Mouse (Mus musculus): ENCODE measurements around the gene Ppp4r1. TPM values are rescaled to one million over a fixed set of nuclear protein-coding genes. Genes with fewer than 3 reads are reported as not detected.

Ppp4r1 gene
- total and polyA plus RNA-seq, 2 experiments from 2014 or later: 28.7 to 59.2 TPM

DNA sequence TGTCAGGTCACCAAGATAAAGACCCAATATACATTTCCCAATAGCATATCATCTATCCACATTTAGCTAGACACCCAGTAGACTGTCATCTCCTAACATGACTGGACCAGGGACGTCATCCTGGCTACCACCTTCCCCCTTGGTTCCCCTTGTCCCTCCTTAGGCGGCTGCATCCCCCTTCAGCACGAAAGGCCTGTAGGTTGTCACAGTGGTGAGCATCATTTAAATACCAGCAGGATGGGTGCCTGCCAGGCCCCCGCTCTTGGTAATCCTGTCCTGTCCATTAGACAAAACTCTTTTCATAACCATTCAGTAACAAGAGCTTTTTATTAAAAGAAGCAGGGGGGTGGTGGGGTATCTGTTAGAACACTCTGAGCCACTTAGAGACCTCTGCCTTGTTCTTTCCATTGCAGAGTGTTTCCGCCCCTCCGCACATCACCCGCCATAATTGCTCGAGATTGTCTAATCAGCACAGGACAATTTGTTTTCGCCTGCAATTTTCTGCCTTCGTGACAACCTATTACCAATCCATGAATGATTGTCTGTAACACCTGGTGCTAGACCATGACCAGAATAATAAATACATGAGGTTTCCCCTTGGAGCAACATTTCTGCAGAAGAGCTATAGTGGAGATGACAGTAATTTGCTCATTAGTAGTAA is 40.0 kb upstream of the Ppp4r1 start:
- WGBS: 18% methylated on average over 10 of the region's 10 CpGs
- no peak overlapping the region for H3K9ac ChIP-seq

DNA sequence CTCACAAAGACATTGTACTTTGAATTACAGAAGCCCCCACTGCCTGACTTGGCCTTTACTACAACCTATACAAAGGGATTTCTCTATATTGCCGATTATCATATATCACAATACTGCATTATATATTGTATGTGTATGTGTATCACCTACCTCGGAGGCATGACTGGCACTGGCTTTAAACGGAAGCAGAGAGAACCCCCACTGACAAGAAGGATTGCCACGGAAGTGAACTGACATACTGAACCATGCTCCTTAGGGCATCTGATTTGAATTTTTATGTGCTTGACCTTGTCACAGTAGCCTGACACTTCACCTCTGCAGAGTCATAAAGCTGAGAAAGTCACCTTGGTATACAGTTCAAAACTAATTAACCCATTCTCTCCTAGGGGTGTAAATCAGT is 39.4 kb upstream of the Ppp4r1 start:
- no peak for ATAC-seq
- WGBS: 23% methylated on average over 4 of the region's 4 CpGs
- H3K36me3 ChIP-seq (ENCODE audit: insufficient read depth): no peaks in the 10 kb centered on the region
- H3K27me3 ChIP-seq (ENCODE audit: insufficient read depth, low read length): no peaks in the 10 kb centered on the region
- DNase-seq: no peak
- no peak for TF ChIP-seq CTCF (IDR thresholded peaks at IDR 0.05; ENCODE audit: low read depth)
- H3K9ac ChIP-seq: no peak overlapping the region
- H3K4me2 ChIP-seq (ENCODE audit: low read depth): no peak overlapping the region
- H3K4me1 ChIP-seq (ENCODE audit: insufficient read depth): peaks cover 7% of the 10 kb centered on the region; the same call in 1 of the 2 replicates
- no peak overlapping the region for H3K27ac ChIP-seq (ENCODE audit: low read depth, low read length)
- no peak overlapping the region for H3K4me3 ChIP-seq (ENCODE audit: low read depth, low read length)
- H3K9me3 ChIP-seq (ENCODE audit: low read length): peaks cover 3% of the 10 kb centered on the region; the same call in 1 of the 2 replicates

More for the DNA sequence above, 40.0 kb upstream of the Ppp4r1 start:
- Histone ChIP-seq H3K9me3 (ENCODE audit: low read length) (peaks cover 3% of the 10 kb centered on the region; the same call in 1 of the 2 replicates), H3K4me1 (ENCODE audit: insufficient read depth) (peaks cover 7% of the 10 kb centered on the region; the same call in 1 of the 2 replicates), H3K4me3 (ENCODE audit: low read depth, low read length) (no peak overlapping the region), H3K27ac (ENCODE audit: low read depth, low read length) (no peak overlapping the region; the same call in 1 of the 2 replicates), H3K27me3 (ENCODE audit: insufficient read depth, low read length) (no peaks in the 10 kb centered on the region), H3K36me3 (ENCODE audit: insufficient read depth) (no peaks in the 10 kb centered on the region), H3K4me2 (ENCODE audit: low read depth) (no peak overlapping the region)
- peak; percentile 82 for ATAC-seq
- no peak for TF ChIP-seq CTCF (IDR thresholded peaks at IDR 0.05; ENCODE audit: low read depth)
- DNase-seq: peak; percentile 31

DNA sequence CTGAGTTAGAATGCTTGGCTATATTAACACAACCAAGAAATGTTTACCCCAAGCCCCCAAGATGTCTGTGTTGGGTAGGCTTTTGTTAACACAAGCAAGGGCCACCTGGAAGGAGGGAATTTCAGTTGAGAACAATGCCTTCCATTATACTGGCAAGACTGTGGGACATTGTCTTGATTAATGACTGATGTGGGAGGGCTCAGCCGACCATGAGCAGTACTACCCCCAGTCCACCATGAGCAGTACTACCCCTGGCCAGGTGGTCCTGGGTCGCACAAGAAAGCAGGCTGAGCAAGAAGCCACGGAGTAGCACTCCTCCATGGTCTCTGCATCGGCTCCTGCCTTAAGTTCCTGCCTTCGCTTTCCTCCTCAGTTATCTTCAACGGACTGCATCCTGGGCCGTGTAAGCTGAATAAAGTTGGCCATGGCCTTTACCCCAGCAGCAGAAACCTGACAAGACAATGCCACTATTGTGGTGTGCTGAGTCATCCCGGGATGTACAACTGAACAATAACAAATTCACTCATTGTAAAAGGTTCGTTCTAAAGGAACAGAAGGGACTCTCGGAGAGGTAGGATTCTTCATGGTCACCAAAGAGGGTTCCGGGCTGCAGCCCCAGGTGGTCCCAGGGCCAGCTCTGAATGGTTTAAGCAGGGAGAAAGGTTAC is 38.6 kb upstream of the Ppp4r1 start:
- no peak overlapping the region for H3K27ac ChIP-seq (ENCODE audit: low read depth, low read length)
- DNase-seq (no peak), ATAC-seq (0 out of 2 replicates have a peak, but pooled peaks have one; percentile 19)
- H3K36me3 ChIP-seq (ENCODE audit: insufficient read depth): no peaks in the 10 kb centered on the region
- H3K9me3 ChIP-seq (ENCODE audit: low read length): peaks cover 3% of the 10 kb centered on the region; the same call in 1 of the 2 replicates
- H3K27me3 ChIP-seq (ENCODE audit: insufficient read depth, low read length): no peaks in the 10 kb centered on the region
- H3K4me1 ChIP-seq (ENCODE audit: insufficient read depth): peaks cover 7% of the 10 kb centered on the region; the same call in 1 of the 2 replicates
- no peak overlapping the region for H3K9ac ChIP-seq
- no peak overlapping the region for H3K4me2 ChIP-seq (ENCODE audit: low read depth)
- no peak overlapping the region for H3K4me3 ChIP-seq (ENCODE audit: low read depth, low read length)
- 75% methylated on average over 11 of the region's 11 CpGs for WGBS
- TF ChIP-seq CTCF (IDR thresholded peaks at IDR 0.05; ENCODE audit: low read depth): no peak

DNA sequence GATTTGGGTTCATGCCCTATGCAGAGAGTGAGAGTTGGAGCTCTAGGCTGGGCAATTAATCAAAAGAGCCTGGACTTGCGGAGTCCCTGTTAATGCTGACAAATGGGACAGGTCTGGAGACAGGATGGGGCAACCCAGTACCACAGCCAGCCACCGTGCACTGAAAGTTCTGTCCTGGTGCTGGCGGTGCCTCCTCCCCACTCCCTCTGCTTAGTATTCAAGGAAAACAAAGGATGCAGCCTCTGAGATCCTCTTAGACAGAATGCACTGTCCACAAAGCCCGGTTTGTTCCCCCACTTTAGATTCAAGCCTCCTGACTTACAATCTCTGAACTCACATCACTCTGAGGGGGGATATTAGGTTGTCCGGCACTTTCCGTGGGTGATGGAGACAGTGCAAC is 36.1 kb upstream of the Ppp4r1 start:
- WGBS: 62% methylated on average over 6 of the region's 6 CpGs
- Histone ChIP-seq H3K9me3 (ENCODE audit: low read length) (peaks cover 3% of the 10 kb centered on the region; the same call in 1 of the 2 replicates), H3K36me3 (ENCODE audit: insufficient read depth) (no peaks in the 10 kb centered on the region), H3K4me2 (ENCODE audit: low read depth) (no peak overlapping the region), H3K4me3 (ENCODE audit: low read depth, low read length) (no peak overlapping the region), H3K4me1 (ENCODE audit: insufficient read depth) (peaks cover 7% of the 10 kb centered on the region; the same call in 1 of the 2 replicates), H3K27ac (ENCODE audit: low read depth, low read length) (no peak overlapping the region), H3K9ac (no peak overlapping the region), H3K27me3 (ENCODE audit: insufficient read depth, low read length) (no peaks in the 10 kb centered on the region)
- DNase-seq: no peak
- no peak for ATAC-seq
- TF ChIP-seq CTCF (IDR thresholded peaks at IDR 0.05; ENCODE audit: low read depth): no peak

DNA sequence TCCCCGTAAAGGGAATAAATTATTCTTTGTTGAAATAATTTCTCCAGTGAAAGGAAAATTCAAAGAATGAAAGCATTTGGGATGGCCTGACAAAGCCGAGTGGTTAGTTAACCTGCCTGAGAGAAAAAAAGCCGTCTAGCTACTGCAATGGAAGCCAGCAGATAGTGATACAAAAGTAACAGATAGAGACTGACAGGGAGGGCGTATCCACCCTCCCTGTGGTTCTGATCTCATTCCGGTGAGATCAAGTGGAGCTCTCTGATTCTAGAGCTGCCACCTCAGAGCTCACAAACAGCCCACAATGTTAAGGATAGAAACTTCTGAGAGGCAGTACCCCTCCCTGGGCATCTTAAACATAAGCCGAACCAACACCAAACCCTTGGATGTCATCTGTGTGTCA is 33.4 kb upstream of the Ppp4r1 start:
- Histone ChIP-seq H3K9ac (no peak overlapping the region), H3K27ac (ENCODE audit: low read depth, low read length) (no peak overlapping the region), H3K4me3 (ENCODE audit: low read depth, low read length) (no peak overlapping the region), H3K4me1 (ENCODE audit: insufficient read depth) (no peaks in the 10 kb centered on the region), H3K9me3 (ENCODE audit: low read length) (peaks cover 3% of the 10 kb centered on the region; the same call in 1 of the 2 replicates), H3K27me3 (ENCODE audit: insufficient read depth, low read length) (no peaks in the 10 kb centered on the region), H3K4me2 (ENCODE audit: low read depth) (no peak overlapping the region), H3K36me3 (ENCODE audit: insufficient read depth) (no peaks in the 10 kb centered on the region)
- DNase-seq (no peak), ATAC-seq (no peak)
- TF ChIP-seq CTCF (IDR thresholded peaks at IDR 0.05; ENCODE audit: low read depth): no peak
- WGBS: 77% methylated on average over 6 of the region's 6 CpGs

DNA sequence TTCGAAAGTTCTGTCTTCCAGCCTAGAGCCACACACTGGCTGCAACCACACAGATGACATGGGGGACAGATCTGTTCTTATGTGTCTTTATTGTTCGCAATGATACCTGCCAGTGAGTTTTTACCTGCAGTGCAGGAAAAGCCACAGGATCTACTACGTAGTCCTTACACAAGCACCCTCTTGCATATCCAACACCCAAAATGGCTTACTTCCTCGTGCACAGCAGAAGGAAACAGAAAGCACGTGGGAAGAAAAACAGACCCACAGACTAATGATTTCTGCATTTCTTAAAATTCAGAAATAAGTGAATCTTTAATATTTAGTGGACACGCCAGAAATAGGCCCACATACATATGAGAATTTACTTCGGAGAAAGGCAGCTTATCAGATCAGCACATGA is 32.6 kb upstream of the Ppp4r1 start:
- Histone ChIP-seq H3K9ac (no peak overlapping the region), H3K9me3 (ENCODE audit: low read length) (peaks cover 3% of the 10 kb centered on the region; the same call in 1 of the 2 replicates), H3K36me3 (ENCODE audit: insufficient read depth) (no peaks in the 10 kb centered on the region), H3K4me2 (ENCODE audit: low read depth) (no peak overlapping the region), H3K4me3 (ENCODE audit: low read depth, low read length) (no peak overlapping the region), H3K4me1 (ENCODE audit: insufficient read depth) (no peaks in the 10 kb centered on the region), H3K27ac (ENCODE audit: low read depth, low read length) (no peak overlapping the region), H3K27me3 (ENCODE audit: insufficient read depth, low read length) (no peaks in the 10 kb centered on the region)
- ATAC-seq (no peak), DNase-seq (no peak)
- 94% methylated on average over 7 of the region's 7 CpGs for WGBS
- TF ChIP-seq CTCF (IDR thresholded peaks at IDR 0.05; ENCODE audit: low read depth): no peak

DNA sequence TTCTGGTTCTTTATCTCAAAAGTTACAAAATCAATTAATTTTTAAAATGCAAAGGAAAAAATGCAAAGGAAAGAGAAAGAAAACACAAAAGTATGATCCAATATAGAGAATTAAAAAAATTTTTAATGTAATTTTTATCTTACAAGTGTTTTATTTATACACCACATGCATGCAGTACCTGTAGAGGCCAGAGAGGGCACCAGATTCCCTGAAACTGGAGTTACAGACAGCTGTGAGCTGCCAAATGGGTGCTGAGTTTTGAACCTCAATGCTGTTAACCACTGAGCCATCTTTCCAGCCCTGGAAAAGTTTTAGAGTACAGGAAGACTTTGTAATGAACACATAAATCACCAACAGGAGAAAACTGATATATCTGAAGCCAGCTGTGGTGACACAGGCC is 32.1 kb upstream of the Ppp4r1 start:
- peak; percentile 47 for TF ChIP-seq CTCF (IDR thresholded peaks at IDR 0.05; ENCODE audit: low read depth)
- no peak for DNase-seq
- no peak for ATAC-seq
- Histone ChIP-seq H3K4me1 (ENCODE audit: insufficient read depth) (no peaks in the 10 kb centered on the region), H3K27me3 (ENCODE audit: insufficient read depth, low read length) (no peaks in the 10 kb centered on the region), H3K9ac (no peak overlapping the region), H3K9me3 (ENCODE audit: low read length) (no peaks in the 10 kb centered on the region), H3K4me3 (ENCODE audit: low read depth, low read length) (no peak overlapping the region), H3K27ac (ENCODE audit: low read depth, low read length) (no peak overlapping the region), H3K36me3 (ENCODE audit: insufficient read depth) (no peaks in the 10 kb centered on the region), H3K4me2 (ENCODE audit: low read depth) (no peak overlapping the region)

Data from forebrain, postnatal 0 days (tissue).